Mouse (Mus musculus): Measurements from ENCODE around the gene Cryba2. TPM values are rescaled to one million over a fixed set of nuclear protein-coding genes. Genes with fewer than 3 reads are reported as not detected.

Gene Cryba2
- not detected for total RNA-seq (2021)
- long read RNA-seq, experiment 1 = 0 reads
- long read RNA-seq, experiment 2 = 0 reads

GRCm38 (mm10) chr1:74893134-74893855 is at the start of gene Cryba2:
Cryba2 (minus strand) TSS chr1:74893143.
- no peak for DNase-seq

- DNase-seq = no peak
These were observed 48.9 kb upstream of the Cryba2 start for GRCm38 (mm10) chr1:74941651-74942360.

DNA sequence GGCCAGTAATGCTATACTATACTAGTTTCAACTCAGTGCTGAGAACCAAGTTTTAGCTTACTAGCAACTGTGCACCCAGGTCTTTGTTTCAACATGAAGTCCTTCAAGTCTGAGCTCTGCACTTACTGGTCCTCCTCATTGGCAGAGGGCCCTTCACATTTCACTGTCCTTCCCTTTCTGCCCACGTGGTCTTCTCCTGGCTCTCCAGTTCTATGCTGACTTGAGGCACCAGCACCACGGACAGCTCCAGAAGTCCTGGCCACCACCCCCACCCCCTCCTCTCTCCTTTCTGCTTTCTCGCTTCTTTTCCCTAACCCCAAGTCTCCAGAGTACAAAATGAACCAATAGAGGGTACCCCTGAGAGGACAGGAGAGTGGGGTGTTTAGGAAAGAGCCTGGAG is 46.8 kb upstream of the Cryba2 start:
- no peak for DNase-seq

- DNase-seq = no peak
These were observed 43.4 kb upstream of the Cryba2 start for GRCm38 (mm10) chr1:74936221-74936830.

- DNase-seq = no peak
These were observed 42.5 kb upstream of the Cryba2 start, which contains the start of gene Cfap65 for GRCm38 (mm10) chr1:74935402-74935801. Cfap65 (minus strand) TSS chr1:74935599.

GRCm38 (mm10) chr1:74927621-74928296 is 34.8 kb upstream of the Cryba2 start:
- DNase-seq = no peak

DNA sequence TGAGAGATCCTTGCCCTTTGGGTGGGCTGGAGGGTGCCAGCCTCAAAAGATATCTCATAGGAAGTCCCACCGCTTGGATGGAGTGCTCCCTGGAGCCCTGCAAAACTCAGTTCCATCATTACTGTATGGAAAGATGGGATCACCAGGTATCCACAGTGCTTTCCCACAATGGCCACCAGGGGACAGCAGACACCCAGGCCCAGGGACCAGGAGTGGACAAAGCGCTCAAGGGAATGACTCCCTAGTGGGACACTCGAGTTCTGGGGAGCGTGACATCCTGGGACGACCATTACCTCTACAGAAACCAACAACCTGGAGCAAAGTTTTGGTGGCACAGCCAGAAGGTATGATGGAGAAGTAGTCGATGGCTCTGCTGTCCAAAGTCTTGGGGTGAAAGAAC is 33.8 kb upstream of the Cryba2 start:
- no peak for DNase-seq

DNA sequence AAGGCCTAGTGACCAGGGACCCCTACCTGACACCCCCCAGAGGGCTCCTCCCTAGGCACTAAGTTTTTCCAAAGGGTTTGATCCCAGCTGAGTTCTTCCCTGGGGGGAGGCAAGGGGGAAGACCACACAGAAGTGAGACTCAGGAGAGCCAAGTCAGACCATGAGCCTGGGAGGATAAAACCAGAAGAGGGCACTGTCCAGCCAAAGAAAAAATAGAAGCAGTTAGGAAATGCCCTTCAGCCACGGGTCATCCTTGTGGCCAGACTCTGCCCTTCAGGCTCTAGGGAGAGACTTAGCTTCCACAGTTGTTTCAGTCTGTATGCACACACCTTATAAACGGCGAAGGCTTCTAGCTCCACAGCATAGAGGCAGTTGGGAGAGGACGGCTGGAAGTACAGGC is 31.5 kb upstream of the Cryba2 start:
- no peak for DNase-seq

DNA sequence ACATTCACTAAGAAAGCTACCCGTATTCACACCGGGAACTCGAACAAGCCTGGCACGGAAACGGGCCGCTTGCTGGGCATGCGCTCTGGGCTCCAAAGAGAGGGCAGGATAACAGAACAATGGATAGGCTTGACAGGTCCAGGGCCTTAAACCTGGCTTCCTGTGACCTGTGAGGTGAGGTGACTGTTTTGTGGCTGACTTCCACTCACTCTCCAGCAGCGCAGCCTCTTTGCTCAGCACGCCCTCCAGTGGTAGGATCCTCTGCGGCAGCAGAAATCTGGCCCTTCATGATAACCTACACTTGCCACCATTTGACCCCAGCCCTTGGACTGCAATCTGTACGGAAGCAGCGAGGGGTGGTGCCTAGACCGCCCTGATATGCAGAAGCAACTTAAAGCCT is 22.8 kb upstream of the Cryba2 start:
- DNase-seq = no peak

DNA sequence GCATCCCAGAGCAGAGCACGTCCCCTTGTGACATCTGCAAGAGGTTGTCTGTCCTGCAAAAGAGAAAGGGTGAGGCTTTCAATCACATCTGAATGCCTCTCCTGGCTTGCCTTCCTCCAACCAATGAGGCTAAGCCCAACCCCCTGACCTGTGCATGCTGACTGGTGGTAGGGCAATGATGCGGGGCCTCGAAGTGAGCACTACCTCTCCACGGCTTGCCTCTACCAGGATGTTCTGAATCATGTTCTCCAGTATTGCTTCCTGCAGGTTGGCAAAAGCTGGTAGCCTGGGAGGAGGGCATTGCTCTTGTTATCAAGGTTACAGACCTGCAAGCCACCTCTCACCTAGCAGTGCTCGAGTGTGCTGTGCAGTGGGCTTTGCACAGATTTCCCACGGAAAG is 9.2 kb upstream of the Cryba2 start:
- no peak for DNase-seq

- no peak for DNase-seq
These were observed 8.7 kb upstream of the Cryba2 start for GRCm38 (mm10) chr1:74901686-74902085.

DNA sequence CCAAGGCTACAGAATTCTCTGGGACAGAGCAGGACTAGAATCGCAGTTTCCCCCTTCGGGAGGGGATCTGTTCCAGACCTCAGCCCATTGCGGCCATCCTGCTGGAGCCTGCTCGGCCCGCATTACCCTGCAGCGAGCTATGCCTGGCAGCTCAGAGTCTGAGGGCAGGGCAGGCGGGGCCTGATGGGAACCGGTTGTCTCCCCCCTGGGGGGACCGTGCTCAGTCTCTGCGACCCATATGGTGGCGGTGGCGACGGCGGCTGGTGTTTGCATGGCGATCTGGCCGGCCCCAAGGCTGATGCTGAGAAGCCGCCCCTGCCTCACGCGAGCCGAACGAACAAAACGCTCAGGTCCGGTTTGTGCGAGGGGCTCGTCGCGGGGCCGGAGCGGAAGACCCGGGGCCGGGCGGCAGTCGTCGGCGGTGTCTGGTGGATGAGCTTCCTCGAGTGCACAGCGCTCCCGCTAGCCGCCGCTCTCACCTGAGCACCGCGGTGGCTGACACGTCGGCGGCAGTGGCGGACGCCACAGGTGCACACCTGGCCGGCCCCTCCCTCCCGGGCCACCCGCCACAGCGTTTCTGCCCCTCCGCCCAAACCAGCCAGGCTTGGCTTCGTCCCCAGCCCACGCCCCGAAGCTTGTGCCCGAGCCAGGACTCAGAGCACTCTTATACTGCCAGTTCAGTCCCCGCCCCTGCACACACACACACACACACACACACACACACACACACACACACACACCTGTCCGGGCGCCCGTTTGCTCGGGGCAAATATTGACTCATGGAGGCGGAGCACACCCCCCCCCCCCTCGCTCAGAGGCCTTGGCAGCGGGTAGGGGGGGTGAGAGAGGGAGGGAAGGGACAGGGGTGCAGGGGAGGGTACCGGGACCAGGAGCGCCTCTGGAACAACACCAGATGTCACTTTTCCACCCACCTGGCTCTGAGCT is 7.7 kb upstream of the Cryba2 start:
- no peak for DNase-seq

GRCm38 (mm10) chr1:74898656-74899431 is 5.9 kb upstream of the Cryba2 start:
- DNase-seq = no peak

GRCm38 (mm10) chr1:74897976-74898375 is 5.0 kb upstream of the Cryba2 start:
- DNase-seq = no peak

- DNase-seq = no peak
These were observed 2.0 kb upstream of the Cryba2 start for GRCm38 (mm10) chr1:74894966-74895365.

- no peak for DNase-seq
These were observed 401 bp downstream of the Cryba2 start for GRCm38 (mm10) chr1:74892351-74893133.

GRCm38 (mm10) chr1:74891513-74891912 is 1.4 kb downstream of the Cryba2 start:
- DNase-seq = no peak

GRCm38 (mm10) chr1:74885369-74886042 is 7.4 kb downstream of the Cryba2 start, which contains the start of gene Fev:
Fev (minus strand) TSS chr1:74885419.
- DNase-seq = no peak
